Mouse (Mus musculus) T-helper 2 cell (primary cell): ENCODE data around the gene Bdnf.

Experiments
- in situ Hi-C: fragments of 300-600 bp; cut with MboI, MseI; formaldehyde crosslinking; loops from one replicate; pipeline ENCODE4 v1.15.1; 2025; ENCODE audit warnings: high pct_unique_total_duplicates

Bdnf gene

DNA sequence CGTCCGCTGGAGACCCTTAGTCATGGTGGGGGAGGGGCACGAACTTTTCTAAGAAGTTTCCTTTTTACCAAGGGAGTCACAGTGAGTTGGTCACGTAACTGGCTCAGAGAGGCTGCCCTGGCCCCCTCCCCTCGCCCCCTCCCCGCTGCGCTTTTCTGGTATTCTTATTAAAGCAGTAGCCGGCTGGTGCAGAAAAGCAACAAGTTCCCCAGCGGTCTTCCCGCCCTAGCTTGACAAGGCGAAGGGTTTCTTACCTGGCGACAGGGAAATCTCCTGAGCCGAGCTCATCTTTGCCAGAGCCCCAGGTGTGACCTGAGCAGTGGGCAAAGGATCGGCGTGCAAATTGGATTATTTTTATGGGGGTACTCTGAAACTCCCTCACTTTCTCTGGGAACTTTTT lies at the start of gene Bdnf:
Gene Bdnf (plus strand): TSS at position 169 of the 400 bp plus-strand sequence.
- in situ Hi-C loops, result no loop called here

DNA sequence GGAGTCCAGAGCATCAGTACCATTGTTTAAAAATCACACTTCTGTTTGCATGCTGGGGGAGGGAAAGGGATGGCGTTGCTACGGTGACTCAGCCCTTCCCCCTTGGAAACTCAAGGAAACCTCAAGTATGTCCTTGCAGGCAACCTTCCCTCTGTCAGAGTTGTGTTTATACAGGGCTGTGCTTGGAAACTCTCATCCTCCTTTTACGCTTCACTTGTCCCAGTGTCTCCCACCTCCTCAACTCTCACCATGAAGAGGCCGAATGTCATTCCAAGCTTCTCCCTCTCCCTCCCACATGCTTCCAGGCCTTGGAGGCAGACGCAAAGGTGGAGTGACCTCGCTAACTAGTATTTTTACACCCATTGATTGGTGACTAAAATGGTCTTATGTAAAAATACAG lies 47.6 kb upstream of the Bdnf start:
- in situ Hi-C loops, result loop anchor here (10.0 kb wide), 1 partner anchor 1508 kb away; no protein-coding TSS in a partner anchor

DNA sequence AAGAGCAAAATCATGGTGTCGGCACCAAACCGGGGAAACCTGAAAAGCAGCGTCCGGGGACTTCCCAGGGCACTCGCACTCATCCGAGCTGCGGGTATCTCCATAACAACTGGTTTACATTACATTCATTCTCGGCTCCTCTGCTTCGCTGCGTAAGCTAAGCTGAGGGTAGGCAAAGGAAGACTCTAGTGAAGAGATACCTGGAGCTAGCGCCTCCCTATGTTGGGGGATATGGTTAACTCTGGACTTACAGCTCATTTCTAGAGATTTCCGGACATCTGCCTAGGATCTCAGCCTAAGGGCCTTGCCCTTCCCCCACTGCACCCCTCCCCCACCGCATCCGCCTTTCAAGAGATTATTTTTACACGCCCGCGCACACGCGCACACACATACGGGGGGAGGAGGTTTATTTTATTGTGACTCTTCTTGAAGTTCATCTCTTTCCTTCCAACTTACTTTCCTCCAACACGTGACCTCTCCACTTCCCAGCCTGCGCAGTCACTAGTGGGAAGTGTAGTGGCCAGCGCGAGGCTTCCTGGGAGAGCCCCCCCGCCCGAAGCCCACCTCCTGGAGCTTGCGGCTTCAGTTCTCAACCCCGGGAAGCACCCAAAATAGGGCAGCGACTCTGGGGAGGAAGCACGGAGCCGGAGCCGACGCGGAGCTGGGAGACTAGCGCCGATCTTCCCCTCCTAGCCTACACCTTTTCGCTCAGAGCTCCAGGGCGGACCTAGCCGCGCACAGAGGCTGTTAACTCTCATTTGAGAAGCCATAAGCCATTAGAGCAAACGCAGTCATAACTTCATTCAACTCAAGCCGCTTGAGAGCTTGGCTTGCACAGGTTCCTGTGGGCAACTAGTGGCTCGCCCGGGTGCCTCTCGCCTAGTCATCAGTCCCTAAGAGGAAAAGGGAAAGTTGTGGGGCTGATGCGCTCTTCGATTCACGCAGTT lies 718 bp upstream of the Bdnf start:
- in situ Hi-C loops, result no loop called here

DNA sequence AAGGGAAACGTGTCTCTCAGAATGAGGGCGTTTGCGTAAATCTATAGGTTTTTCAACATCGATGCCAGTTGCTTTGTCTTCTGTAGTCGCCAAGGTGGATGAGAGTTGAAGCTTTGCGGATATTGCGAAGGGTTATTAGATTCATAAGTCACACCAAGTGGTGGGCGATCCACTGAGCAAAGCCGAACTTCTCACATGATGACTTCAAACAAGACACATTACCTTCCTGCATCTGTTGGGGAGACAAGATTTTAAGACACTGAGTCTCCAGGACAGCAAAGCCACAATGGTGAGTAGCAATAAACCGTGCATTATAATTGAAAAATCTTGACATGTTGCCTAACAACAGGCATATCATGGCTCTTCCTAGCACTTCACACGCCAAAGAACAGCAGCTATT lies 551 bp downstream of the Bdnf start:
- in situ Hi-C loops, result no loop called here

DNA sequence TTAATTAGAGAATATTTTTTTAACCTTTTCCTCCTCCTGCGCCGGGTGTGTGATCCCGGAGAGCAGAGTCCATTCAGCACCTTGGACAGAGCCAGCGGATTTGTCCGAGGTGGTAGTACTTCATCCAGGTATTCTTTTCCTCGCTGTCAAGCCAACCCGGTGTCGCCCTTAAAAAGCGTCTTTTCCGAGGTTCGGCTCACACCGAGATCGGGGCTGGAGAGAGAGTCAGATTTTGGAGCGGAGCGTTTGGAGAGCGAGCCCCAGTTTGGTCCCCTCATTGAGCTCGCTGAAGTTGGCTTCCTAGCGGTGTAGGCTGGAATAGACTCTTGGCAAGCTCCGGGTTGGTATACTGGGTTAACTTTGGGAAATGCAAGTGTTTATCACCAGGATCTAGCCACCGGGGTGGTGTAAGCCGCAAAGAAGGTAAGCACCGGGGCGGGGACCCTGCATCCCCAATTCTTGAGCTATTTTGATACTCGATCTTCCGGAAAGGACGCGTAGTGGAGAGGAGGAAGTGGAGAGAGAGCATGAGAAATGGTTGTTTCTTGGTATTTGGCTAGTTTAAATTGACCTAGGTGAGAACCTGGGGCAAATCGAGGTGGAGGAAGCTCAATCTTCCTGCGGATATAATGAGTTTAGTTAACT lies 1.6 kb downstream of the Bdnf start:
- in situ Hi-C loops, result no loop called here

DNA sequence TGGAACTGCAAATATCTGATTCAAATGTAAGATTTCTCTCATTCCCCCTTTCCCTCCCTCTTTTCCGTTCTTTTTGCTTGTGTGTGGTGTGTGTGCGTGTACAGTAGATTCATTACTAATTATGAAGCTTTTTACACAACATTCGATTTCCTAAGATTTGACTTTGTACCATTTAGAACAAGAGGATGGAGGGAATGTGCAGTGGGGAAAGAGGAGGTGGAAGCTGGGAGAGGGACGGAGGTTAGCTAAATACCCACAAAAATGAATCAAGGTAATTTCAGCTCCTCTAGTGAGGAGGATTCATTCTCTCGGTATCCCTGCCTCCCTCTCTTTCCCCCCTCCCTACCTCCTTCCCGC lies 2.1 kb downstream of the Bdnf start:
- in situ Hi-C loops, result no loop called here

DNA sequence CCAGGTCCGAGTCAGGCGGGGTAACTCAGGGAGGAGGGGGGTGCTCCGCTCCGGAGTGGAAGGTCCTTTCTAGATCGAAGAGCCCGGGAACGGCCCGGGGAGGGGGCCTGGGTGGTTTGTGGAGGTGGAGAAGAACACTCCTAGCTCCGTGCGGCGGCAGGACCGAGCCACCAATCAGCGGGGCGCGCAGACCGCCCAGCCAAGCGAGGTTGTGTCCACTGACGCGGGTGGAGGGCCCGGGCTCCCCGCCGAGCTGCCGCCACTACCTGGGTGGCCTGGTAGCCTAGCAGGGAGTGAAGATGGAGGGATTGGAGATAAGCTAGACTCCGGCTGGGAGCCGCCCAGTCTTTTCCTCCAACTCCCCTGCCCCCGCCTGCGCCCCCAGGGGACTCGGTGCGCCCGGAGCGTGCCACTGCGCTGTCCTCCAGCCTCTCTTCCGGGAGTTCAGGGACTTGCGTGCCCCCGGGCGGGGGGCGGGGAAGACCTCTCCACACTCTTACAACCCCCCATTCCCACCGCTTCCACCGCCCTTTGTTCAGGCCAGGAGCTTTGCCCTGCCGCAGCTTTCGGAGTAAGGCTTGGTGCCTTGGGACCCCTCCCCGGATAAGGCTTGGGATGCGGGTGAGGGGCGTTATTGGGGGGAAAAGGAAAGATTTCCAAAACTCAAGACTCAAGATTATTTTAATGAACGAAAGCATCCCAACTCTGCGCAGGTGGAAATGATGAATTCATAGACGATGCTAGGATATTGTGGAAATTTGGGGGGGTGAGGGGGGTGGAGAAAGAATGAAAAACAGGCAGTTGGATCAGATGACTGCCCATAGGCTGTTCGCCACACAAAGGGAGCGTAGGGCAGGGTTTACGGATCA lies 3.0 kb downstream of the Bdnf start:
- in situ Hi-C loops, result no loop called here

DNA sequence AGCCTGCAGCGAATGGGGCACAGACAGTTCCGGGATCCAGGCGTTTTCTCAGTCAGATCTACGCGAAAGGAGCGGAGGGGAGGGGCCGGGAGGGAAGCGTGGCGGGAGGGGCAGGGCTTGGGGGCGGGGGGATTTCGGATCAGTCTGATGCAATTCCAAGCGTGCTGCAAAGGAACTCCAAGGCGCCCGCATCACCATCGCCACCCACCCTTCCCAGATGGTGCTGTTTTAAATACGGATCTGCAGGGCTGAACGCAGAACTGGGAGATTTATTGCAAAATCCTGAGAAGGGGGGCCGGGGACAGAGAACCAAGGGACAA lies 3.5 kb downstream of the Bdnf start:
- in situ Hi-C loops, result no loop called here

DNA sequence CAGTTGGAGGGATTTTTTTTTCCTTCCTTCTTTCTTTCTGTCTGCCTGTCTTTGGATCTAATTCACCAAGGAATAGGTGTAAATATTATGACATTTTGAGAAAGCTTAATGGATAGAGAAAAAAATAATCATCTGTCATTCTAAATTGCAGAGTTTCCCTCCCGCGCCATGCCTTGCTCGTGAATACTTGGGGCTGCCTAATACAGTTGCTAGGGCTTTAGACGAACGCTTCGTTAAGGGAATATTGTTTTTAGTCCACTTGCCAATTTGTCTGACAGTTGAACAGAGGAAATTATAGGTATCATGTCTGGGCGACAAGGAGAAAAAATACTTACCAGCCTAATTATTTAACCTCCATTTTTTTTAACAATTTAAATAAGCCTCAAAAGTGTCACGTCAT lies 4.0 kb downstream of the Bdnf start:
- in situ Hi-C loops, result no loop called here

DNA sequence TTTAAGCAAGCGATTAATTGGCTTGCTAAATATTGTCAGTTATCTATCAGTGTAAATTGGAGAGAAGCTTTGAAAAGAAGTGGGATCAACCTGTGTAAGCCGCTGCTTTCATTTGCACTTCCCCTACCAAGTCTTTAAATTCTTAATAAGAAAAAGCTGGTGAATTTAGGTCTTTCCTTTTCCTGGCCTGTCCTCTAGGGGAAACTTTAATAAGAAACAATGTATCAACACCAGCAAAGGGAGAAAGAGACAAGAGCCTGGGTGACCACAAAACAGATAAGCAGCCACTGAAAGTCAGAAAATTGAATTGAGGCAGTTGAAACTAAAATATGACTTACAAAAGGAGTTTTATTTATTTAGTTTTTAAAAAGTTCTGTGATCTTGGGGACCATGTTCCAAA lies 4.9 kb downstream of the Bdnf start:
- in situ Hi-C loops, result no loop called here

DNA sequence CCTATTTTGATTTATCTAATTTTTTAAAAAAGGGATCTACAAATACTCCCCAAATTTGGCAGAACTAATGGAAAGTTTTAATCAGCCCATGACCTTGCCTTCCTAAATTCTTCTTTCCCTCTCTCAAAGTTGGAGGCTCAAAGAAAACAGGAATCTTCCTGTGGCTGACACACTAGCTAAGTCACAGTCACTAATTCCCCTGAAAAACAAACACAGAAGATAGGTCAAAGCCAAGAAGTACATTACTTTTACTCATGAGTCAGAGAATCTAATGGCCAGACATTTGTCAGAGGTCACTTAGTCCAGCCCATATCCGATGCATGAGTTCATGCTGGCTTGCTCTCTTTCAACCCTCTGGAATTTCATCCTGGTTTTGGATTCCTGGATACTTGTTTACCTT lies 6.6 kb downstream of the Bdnf start:
- in situ Hi-C loops, result no loop called here

DNA sequence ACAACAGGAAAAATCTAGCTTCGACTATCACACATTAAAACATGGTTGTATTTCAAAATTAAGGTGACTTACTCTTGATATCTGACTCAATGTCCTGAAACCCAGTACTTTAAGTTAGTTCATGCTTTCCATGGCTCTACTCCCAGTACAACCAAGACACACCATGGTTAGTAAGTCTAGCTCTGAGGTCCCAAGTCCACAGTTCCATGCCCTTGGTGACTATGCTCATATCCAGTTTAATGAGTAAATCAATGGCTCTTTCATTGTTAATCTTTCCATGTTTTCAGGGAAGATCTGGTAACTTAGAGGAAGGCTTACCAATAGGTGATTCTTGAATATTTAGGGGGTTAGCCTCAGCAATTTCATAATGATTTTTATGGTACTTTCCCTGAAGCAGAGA lies 14.2 kb downstream of the Bdnf start:
- in situ Hi-C loops, result no loop called here

DNA sequence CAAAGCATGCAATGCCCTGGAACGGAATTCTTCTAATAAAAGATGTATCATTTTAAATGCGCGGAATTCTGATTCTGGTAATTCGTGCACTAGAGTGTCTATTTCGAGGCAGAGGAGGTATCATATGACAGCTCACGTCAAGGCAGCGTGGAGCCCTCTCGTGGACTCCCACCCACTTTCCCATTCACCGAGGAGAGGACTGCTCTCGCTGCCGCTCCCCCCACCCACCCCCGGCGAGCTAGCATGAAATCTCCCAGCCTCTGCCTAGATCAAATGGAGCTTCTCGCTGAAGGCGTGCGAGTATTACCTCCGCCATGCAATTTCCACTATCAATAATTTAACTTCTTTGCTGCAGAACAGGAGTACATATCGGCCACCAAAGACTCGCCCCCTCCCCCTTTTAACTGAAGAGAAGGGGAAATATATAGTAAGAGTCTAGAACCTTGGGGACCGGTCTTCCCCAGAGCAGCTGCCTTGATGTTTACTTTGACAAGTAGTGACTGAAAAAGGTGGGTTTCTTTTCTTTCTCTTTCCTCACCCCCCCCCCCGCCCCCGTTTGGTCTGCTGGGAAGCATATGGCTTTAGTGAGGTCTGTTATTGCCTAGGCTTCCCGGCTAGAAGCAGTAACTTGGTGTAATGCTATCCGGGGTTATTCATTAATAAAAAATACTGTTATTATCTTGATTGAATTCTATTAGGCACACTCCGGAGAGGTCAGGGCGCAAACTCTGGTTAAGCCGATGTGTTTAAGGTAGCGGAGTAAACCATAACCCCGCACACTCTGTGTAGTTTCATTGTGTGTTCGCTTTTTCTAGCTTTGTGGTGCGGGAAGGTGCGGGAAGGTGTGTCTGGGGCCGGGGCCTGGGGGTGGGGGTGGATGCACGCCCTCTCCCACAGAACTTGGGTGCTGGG lies 18.0 kb downstream of the Bdnf start:
- in situ Hi-C loops, result no loop called here

DNA sequence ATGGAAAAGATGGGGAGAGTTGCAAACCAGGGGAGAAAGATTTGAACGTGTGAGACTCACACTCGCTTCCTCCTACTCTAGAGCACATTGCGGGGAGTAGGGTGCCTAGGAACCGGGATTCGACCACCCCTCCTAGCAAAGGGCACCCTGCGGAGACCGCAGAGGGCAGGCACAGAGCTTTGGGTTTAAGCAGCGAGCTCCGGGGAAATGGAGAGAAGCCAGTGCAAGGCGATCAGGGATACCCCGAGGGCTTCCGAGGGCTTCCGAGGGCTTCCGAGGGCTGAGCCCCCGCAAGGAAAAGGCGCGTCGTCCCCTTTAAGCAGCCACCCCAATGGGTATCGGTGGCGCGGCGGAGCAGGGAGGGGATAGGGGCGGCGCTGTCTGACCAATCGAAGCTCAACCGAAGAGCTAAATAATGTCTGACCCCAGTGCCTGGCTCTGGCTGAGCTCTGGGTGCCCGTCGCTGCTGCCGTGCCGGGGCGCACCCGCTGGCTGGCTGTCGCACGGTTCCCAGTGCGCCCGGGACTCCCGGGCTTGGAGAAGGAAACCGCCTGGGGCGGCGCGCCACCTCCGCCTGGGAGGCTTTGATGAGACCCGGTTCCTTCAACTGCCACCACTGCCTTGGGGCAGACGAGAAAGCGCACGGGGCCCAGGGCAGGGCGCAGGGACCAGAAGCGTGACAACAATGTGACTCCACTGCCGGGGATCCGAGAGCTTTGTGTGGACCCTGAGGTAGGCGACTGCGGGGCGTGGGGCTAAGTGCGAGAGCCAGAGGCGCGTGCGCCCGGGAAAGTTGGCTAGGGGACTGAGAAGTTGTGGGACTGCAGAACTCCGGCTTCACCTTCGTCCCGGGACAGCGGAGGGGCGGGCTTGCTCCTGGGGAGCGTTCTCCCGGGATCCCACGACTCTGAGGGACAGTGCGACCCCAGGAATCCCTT lies 18.9 kb downstream of the Bdnf start:
- in situ Hi-C loops, result no loop called here

DNA sequence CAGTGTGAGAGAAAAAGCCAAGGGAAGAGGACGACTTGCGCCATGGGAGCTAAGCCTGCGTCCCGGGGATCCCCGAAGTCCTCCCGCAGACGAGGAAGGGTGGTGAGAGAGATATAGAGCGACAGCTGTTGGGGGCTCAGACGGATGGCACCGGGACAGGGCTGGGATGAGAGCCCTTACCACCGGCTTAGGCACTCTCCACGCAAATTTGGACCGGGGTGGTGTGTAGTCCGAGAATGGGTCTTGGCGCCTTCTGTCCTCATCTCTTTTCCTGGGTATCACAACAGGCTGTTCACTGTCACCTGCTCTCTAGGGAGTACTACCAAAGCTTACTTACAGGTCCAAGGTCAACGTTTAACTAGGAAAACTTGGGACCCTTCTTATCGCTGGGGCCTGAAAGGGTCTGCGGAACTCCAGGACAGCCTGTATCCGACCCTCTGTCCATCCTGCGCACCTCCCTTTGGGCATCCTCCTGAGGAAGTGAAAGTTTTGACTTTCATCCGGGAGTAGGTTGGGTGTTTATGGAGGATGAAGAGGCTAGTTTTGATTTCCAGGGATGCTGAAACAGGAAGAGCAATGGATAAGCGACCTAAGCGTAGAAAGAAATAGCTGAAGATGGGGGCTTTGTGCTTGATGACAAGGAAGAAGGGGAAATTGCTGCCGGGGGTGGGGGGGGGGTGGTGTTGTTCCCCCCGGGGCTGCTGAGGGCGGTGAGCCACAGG lies 19.8 kb downstream of the Bdnf start:
- in situ Hi-C loops, result no loop called here

DNA sequence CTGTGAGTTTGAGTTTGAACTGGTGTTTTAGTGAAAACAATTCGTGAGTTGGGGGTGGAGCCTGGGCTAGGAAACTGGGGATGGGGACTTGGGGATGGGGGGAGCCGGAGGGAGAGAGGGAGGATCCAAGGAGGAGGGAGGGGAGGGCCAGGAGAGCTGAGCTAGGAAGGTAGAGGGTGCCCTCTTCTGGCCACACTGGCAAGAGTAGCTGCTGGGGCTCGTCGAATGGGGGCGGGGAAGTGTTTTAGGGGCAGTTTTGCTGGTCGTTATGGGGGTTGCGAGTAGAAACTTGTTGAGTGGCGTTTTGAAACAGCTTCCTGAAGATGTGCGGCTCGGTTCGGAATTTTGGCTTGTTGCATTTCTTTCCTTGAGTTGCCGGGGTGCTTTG lies 20.3 kb downstream of the Bdnf start:
- in situ Hi-C loops, result no loop called here

DNA sequence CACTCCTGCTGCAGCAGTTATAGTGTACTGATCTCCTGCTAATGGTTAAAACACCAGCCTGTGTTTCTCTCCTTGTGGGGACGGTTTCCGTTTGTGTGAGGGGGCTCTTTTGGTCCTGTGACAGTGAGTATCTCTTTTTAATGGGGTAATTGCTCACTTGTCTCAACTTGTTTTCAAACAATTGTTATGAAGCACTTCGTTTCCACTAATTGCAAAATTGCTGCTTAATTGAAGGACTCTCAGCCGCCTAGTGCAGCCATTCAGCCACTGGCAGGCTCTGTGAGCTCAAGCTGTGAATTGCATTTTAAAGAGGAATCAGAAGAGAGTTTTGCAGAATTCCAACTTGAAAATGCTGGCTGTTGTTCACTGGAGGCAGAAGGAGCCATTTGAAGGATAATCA lies 22.7 kb downstream of the Bdnf start:
- in situ Hi-C loops, result no loop called here

DNA sequence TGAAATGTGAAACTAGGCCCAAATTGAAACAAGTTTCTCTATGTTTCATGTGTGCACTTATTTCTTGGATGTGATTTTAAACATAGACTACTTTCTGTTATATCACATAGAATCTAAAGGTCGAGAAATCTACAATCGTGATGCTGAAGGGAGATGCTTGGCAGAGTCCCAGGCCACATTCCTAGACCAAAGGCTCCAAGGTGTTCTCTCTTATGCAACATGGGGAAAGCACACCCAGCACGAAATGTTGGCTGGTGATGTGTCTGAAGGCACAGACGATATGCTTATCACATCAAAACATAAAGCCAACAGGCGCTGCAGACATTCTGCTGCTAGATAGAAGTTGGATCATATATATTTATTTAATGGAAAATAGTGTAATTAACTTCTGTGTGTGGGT lies 25.8 kb downstream of the Bdnf start:
- in situ Hi-C loops, result no loop called here

DNA sequence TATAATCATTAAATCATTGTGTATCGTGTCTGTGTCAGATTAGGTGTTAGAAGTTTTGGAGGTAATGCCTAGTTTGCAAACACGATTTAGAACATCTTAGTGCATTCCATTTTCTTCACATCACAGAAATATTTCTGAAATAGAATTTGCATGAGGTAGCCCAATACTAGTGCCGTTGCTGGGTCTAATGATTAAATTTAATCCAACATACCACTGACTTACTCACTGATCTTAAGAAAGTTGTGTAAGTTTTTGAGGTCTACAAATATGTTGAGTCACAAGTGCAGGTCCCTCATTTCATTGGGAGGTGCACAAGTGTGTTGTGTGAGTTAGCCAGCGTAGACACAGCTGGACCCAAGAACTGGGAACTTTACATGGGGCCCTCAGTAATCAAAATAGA lies 29.1 kb downstream of the Bdnf start:
- in situ Hi-C loops, result no loop called here

DNA sequence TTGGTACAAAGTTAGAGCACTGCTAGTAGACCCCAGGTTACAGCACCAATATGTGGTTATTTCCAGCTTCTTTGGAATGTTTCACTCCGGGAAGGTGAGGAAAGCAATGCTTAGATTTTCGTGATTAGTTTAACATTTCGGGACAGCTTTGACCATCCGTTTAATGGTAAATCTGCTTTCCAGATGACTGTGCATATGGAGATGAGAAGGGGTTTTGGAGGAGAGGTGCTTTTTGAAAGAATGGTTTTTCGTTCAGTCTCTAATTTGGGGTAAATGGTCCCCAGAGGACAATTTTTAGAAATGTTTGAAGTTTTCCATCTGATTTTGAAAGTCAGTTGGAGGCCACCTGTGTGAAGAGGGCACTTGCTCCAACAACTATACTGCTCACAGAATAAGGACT lies 29.6 kb downstream of the Bdnf start:
- in situ Hi-C loops, result no loop called here
